Mouse (Mus musculus) brown adipose tissue, adult 24 weeks (tissue): Measurements from ENCODE around the gene Nudt9. TPM values are rescaled to one million over a fixed set of nuclear protein-coding genes. Genes with fewer than 3 reads are reported as not detected.

ENCODE experiments used
- H3K27ac ChIP-seq: fragments of 200-500 bp; replicated peaks from 2 replicates; pipeline ENCODE4 v1.5.1; 2012; ENCODE audit warnings: low read depth, mild to moderate bottlenecking, low read length
- H3K4me1 ChIP-seq: fragments of 200-500 bp; 2 replicates; pipeline ENCODE4 v1.6.1; 2012; ENCODE audit warnings: low read length, mixed read lengths; ENCODE audit not compliant: control insufficient read depth, insufficient read depth, insufficient read length
- H3K4me3 ChIP-seq: fragments of 200-500 bp; 2 replicates; pipeline ENCODE4 v1.5.1; 2012; ENCODE audit warnings: low read depth, mild to moderate bottlenecking, low read length, moderate library complexity; ENCODE audit not compliant: insufficient read depth
- polyA plus RNA-seq: library from polyadenylated mRNA; stranded (reverse); fragments of >200 nt; gene quantifications from 2 replicates; pipeline ENCODE4 v1.2.4, GENCODE M21; 2012; ENCODE audit not compliant: missing spikeins, insufficient read depth, insufficient read length

Nudt9 gene
- polyA plus RNA-seq, 1 experiment: 62.7 TPM

DNA sequence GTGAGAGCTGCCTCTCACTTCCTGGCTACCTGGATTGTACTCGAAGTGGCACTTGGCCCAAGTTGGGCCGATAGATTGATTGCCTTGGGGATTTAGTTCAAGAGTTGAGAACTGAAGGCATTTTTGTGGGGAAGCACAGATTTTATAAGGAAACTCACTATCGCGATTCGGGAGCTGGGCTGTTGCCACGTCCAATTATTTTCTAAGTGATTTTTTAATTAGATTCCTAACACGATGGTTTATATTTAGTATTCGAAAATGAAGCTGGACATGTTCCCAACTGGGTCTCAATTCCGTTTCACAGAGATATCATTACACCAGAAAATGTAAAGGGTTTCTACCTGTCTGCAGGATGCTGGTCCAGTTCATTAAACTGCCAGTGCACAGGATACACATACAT is 39.3 kb downstream of the Nudt9 start:
- H3K4me1 ChIP-seq: no peaks in the 10 kb centered on the region
- H3K27ac ChIP-seq: no peak overlapping the region
- H3K4me3 ChIP-seq: no peak overlapping the region

DNA sequence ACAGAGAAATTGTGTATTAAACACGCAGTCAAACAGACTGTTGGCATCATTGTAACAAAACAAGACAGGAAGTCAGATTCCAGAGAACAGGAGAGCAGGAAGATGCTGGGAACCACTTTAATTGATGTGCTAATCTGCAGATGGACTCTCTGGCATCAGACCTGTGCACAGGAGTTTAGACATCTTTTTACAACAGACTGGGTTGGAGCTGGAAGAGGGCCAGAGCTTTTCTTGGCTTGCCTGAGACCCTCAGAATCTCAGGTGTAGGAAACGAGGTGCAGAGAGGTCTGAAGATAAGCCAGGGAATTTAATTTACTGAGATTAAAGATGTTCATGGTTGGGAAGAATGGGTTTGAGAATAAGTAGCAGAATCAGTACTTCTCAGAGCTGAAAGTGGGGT is 43.6 kb downstream of the Nudt9 start:
- H3K4me3 ChIP-seq: no peak overlapping the region
- no peaks in the 10 kb centered on the region for H3K4me1 ChIP-seq
- no peak overlapping the region for H3K27ac ChIP-seq

GRCm38 (mm10) chr5:104095416-104096077 is 49.4 kb downstream of the Nudt9 start:
- peaks cover 8% of the 10 kb centered on the region; the same call in 1 of the 2 replicates for H3K4me1 ChIP-seq
- peak overlapping the region; percentile 39; the same call in 1 of the 2 replicates for H3K27ac ChIP-seq
- no peak overlapping the region for H3K4me3 ChIP-seq

DNA sequence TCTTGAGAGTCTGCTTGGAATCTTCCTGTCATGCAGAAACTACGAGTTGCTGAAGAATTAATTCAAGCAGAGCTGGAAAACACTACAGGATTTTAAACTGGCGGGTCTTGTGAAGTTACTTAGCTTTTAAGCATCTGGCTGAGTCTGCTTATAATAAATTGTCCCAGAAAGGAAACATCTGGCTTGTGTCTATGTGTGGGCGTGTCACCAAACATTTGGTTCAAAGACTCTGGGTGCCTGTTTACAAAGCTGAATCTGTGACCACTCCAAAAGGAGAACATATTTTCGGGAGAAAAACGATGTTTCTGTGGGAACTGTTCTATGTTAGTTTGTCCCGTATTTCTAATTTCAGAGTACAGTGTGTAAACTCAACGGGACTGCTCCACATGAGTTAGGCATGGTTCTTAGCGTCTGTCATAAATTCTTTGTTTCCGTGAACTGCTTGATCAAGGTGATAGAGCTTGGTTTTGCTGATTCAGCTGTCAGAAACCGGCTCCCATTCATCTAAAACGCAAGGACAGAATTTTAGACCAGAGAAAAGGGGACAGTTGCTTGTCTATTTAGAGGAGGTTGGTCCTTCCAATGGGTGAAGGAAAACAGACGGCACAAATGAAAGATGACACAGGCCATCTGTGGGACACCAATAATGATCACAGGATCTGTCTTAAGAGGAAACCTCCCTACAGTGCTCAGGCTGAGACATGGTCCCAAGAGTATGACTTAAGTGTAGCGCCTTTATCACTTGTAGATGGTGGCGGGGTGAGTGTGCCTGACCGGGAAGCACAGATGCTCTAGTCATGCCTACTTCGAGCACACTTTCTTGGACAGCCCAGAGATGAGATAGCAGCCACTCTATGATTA is 50.2 kb downstream of the Nudt9 start:
- H3K27ac ChIP-seq: peak overlapping the region; percentile 53
- no peak overlapping the region for H3K4me3 ChIP-seq
- H3K4me1 ChIP-seq: peaks cover 8% of the 10 kb centered on the region; the same call in 1 of the 2 replicates

GRCm38 (mm10) chr5:104101678-104102531 is 55.8 kb downstream of the Nudt9 start:
- H3K4me3 ChIP-seq: no peak overlapping the region
- no peak overlapping the region; the same call in 1 of the 2 replicates for H3K27ac ChIP-seq

GRCm38 (mm10) chr5:104103171-104103570 is 57.1 kb downstream of the Nudt9 start:
- Histone ChIP-seq H3K4me3 (no peak overlapping the region), H3K4me1 (peaks cover 19% of the 10 kb centered on the region), H3K27ac (no peak overlapping the region)

More at GRCm38 (mm10) chr5:104101678-104102531, 55.8 kb downstream of the Nudt9 start:
- H3K4me1 ChIP-seq: peaks cover 12% of the 10 kb centered on the region

- H3K27ac ChIP-seq: no peak overlapping the region
- H3K4me1 ChIP-seq: peaks cover 23% of the 10 kb centered on the region
Measured at GRCm38 (mm10) chr5:104104111-104104510, 58.0 kb downstream of the Nudt9 start.

DNA sequence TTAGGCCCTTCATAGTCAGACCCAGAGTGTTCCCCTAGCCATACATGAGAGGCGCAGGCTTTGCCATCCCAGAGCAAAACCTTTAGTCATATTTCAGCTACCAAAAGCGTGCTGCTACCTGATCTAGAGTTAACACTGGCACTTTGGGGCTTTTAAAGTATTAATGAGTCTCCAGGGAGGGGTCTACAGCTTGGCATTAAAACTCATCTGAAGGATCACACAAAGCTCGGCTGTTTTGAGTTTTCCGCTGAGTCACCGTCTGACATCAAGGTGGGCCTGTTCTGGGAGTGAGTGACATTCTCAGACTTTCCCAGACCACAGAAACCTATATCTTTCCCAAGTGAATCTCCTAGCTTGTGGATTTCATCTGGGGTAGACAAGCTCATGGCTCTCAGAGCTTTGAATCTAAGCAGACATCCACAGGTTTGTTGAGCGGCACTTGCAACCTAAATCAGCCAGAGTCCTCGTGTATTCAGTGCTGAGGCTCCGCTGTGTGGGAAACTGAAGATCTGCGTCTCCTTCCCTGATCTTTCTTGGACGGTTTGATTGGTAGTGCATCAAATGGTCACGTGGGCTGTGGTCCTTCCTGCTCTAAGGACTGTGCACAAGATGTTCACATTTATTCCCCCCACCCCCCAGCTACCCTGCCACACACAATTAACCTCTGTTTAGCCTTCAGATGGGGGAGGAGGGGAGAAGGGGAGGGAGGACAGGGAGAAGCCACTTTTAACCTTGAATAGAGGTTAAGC is 62.2 kb downstream of the Nudt9 start:
- peak overlapping the region; percentile 34 for H3K4me3 ChIP-seq
- H3K4me1 ChIP-seq: peaks cover 15% of the 10 kb centered on the region
- peak overlapping the region; percentile 99 for H3K27ac ChIP-seq

More at GRCm38 (mm10) chr5:104104111-104104510, 58.0 kb downstream of the Nudt9 start:
- no peak overlapping the region for H3K4me3 ChIP-seq

GRCm38 (mm10) chr5:104108879-104109369 is 62.8 kb downstream of the Nudt9 start:
- H3K4me1 ChIP-seq: peaks cover 15% of the 10 kb centered on the region
- H3K4me3 ChIP-seq: peak overlapping the region; percentile 34

GRCm38 (mm10) chr5:104109516-104109915 is 63.4 kb downstream of the Nudt9 start:
- Histone ChIP-seq H3K4me1 (peaks cover 14% of the 10 kb centered on the region), H3K4me3 (peak overlapping the region; percentile 34), H3K27ac (peak overlapping the region; percentile 99)

More at GRCm38 (mm10) chr5:104108879-104109369, 62.8 kb downstream of the Nudt9 start:
- H3K27ac ChIP-seq: peak overlapping the region; percentile 99

DNA sequence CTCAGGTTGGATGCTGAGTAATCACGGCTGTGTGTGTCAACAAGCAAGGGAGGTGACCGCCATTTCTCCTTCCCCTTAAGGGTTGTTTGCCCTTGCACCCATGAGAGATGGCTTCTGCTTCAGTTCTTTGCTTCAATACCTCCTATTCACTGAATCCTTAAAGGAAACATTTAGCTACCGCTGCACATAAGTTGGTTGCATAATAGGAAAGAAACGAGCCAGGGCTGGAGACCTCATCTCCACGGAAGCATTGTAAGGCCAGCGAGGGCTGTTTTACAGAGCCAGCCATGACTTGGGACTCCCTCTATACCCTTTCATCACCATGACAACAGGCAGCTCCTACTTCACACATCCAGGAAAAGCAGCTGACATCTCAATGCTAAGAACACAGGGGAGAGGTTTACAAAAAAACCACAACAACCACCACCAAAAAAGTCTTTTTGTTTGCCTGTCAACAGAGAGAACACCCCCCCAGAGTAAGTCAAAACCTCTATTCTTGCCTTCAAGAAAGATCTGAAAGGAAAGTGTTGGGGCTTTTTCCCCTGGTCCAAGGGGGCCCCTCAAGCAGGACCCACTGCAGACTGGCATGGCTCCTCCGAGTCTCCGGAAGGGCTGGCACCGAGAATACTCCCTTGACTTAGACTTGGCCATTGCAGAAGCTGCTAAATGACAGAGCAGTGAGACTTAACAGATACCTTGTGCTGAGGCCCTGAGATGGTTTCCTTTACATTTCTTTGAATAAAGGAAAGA is 64.2 kb downstream of the Nudt9 start:
- H3K27ac ChIP-seq: peak overlapping the region; percentile 99
- H3K4me1 ChIP-seq: peaks cover 12% of the 10 kb centered on the region
- H3K4me3 ChIP-seq: peak overlapping the region; percentile 48

- peak overlapping the region; percentile 55 for H3K4me3 ChIP-seq
- peak overlapping the region; percentile 99 for H3K27ac ChIP-seq
- peaks cover 12% of the 10 kb centered on the region for H3K4me1 ChIP-seq
Measured at GRCm38 (mm10) chr5:104112016-104112415, 65.9 kb downstream of the Nudt9 start.

DNA sequence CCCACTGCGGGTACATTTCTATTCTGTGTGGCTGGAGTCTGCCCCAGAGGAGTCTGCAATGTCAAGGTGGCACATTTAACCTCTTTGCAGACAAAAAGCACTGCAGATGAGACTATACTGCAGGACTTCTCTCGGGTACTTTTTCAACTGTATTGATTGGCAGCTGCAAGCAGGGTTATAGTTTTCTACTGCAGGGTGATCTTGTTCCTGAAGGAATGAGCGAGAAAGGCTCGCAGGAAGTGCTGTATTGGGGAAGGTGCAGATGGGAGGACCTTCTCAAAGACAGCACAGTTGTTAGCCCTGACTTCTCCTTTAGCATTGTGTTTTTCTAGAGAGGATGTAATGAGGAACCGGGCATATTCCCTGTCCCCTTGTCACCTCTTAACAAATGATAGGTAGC is 66.4 kb downstream of the Nudt9 start:
- Histone ChIP-seq H3K4me3 (peak overlapping the region; percentile 55), H3K4me1 (peaks cover 9% of the 10 kb centered on the region; the same call in 1 of the 2 replicates)

More for the DNA sequence above, 66.4 kb downstream of the Nudt9 start:
- H3K27ac ChIP-seq: peak overlapping the region; percentile 99
